Mouse (Mus musculus) kidney, postnatal 14 days (tissue): ENCODE measurements around the gene Gm340.
A peak's percentile ranks its signal among the peaks of the same experiment; 100 is the strongest.

Source experiments
- DNase-seq: peaks from one replicate; pipeline ENCODE4 v3.0.0; 2022; ENCODE audit warnings: mixed read lengths

Gene Gm340

DNA sequence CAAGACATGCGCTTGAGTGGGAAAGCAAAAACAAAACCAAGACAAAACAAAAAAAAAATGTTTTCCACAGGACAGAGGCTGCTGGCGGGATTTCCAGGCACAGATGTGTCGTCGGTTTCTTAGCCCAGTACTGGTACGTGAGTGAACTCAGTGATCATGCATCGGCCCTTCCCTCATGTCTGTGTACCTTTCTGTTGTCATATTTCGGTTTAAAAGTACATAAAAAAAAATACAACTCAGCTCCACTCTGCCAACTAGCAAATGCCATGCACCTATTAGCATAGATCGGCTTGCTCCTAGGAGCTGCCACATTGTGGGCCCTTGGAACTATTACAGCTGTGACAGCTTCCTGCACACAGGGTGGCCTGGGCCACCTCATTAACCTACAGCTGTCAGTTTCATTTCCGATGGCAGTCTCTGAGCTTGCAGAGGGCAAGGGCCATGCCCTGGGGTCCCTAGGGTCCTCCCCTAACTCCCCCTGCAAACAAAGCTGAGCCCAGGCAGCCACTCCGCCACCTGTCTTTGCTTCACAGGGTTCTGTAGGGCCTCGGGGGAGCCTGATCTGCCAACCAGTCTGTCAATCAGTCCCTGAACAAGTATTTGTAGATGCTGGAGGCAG is 33.5 kb downstream of the Gm340 start:
- no peak for DNase-seq

DNA sequence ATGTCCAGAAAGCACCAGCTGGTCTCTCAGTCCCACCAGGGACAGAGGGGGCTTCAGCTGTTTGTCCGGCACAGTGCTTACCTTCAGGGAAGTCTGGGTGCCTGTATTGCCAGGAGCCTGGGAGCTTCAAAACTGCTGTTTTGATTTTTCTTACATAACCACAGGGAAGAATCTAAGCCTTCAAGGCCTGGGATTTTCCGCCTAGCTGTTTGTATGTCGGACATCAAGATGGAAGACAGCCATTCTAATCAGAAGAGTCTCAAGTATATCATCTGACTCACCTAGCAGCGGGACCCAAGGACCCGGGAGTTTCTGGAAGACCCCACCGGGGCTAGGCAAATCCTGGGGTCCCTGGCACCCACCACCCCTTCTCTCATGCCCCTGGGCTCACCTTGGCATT is 34.1 kb downstream of the Gm340 start:
- no peak for DNase-seq

GRCm38 (mm10) chr19:41617102-41617501 is 34.9 kb downstream of the Gm340 start:
- DNase-seq: no peak

DNA sequence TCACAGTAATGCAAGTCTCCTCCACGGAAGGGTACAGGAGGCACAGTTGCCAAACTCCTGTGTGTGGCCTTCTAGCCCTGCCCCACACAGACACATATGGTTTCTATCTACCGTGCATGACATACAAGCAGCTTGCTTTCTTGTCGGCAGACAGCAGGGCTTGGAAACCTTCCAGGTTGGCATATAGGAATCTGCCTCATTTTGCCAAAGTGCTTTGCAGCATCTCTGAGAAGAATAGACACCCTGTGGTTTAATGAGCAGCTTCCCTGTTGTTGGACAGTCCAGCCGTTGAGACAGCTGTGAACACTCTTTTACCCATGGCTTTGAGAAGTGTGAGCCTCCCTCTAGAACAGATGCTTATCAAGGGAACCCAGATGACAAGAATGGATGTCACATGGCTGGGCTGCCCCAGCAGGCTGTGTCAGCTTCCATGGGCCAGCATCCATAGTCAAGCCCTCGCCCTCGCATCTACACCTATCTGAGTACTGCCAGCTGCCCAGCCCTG is 36.0 kb downstream of the Gm340 start:
- no peak for DNase-seq

- no peak for DNase-seq
Observed at GRCm38 (mm10) chr19:41618771-41619385, 36.7 kb downstream of the Gm340 start.

GRCm38 (mm10) chr19:41620366-41621092 is 38.4 kb downstream of the Gm340 start:
- DNase-seq: no peak

DNA sequence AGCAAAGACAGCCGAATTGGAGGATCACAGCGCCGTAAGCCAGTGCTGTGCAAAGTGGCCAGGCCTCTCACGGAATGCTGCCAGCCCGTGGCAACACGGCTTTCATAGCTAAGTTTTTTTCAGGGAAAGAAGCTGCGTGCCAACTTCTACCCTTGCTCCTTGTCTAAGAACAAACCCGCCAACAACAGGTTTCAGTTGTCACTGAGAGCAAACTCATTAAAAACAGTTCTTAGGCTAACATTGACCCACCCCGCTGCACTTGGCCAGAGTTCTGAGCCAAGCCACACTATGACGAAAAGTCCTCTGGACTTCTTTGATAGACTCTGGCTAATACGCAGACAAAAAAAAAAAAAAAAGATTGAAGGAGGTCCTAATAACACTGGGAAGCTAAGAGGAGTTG is 46.8 kb downstream of the Gm340 start:
- no peak for DNase-seq

DNA sequence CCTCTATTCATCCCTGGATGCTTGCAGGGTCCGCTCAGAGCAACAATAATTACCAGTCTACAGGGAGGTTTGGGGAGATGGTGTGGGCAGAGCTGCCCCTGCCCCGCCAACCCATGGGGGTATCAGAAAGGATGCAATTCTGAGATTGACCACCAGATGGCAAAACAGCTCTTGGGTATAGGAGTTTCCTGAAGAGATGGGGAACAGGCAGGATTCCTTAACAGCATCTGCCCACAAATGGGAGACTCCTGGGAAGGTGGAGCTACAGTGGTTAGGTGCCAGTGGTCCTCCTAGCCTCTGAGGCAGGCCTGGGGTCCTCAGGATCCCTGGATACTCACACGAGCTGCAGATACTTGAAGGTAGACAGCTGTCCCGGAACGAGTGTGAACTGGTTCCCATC is 47.4 kb downstream of the Gm340 start:
- peak; percentile 55 for DNase-seq

- DNase-seq: no peak
Observed at GRCm38 (mm10) chr19:41634099-41634498, 51.9 kb downstream of the Gm340 start.

GRCm38 (mm10) chr19:41634999-41635398 is 52.8 kb downstream of the Gm340 start:
- DNase-seq: no peak
